Mouse (Mus musculus) liver, adult 2 months (tissue): ENCODE measurements at regions not wholly inside any gene's neighbourhood (a gene's known extent, or its start where the extent isn't known, plus 50 kb on each side); places are given as distances from the start of the nearest gene placed in this dataset.

Source experiments
- DNase-seq: peaks from one replicate; pipeline ENCODE4 v3.0.0-alpha.2; 2011; ENCODE audit warnings: low read depth, low spot score; ENCODE audit errors: extremely low read depth
- H3K27ac ChIP-seq: fragments of 200-500 bp; replicated peaks from 2 replicates; pipeline ENCODE4 v1.5.1; 2012; ENCODE audit warnings: low read depth, mild to moderate bottlenecking, control low read depth, inconsistent platforms, low read length; ENCODE audit not compliant: insufficient read depth
- H3K27me3 ChIP-seq: fragments of 200-500 bp; 2 replicates; pipeline ENCODE4 v1.6.1; 2012; ENCODE audit warnings: mild to moderate bottlenecking, moderate library complexity, low read length, inconsistent platforms; ENCODE audit not compliant: control insufficient read depth, insufficient read depth
- H3K36me3 ChIP-seq: fragments of 200-500 bp; 2 replicates; pipeline ENCODE4 v1.6.1; 2012; ENCODE audit warnings: low read length, inconsistent platforms; ENCODE audit not compliant: control insufficient read depth, insufficient read depth
- H3K4me1 ChIP-seq: fragments of 200-500 bp; 2 replicates; pipeline ENCODE4 v1.6.1; 2011; ENCODE audit warnings: low read length; ENCODE audit not compliant: control insufficient read depth, insufficient read depth
- H3K4me3 ChIP-seq: fragments of 200-500 bp; 2 replicates; pipeline ENCODE4 v1.5.1; 2011; ENCODE audit warnings: low read depth, mild to moderate bottlenecking, control low read depth, low read length, moderate library complexity; ENCODE audit not compliant: insufficient read depth
- H3K79me2 ChIP-seq: fragments of 200-500 bp; 2 replicates; pipeline ENCODE4 v1.6.1; 2012; ENCODE audit warnings: inconsistent platforms, mild to moderate bottlenecking, low read length, moderate library complexity; ENCODE audit not compliant: control insufficient read depth, insufficient read depth
- H3K9ac ChIP-seq: fragments of 200-500 bp; 2 replicates; pipeline ENCODE4 v1.6.1; 2012; ENCODE audit warnings: low read depth, mild to moderate bottlenecking, control low read depth, inconsistent platforms, low read length
- CTCF ChIP-seq: fragments of 200-500 bp; IDR thresholded peaks from 2 replicates; pipeline ENCODE4 v1.5.1; 2011; ENCODE audit warnings: low read depth, low read length, control low read depth
- POLR2A ChIP-seq: fragments of 200-500 bp; IDR thresholded peaks from 2 replicates; pipeline ENCODE4 v1.6.1; 2011; ENCODE audit warnings: low read length, control low read depth; ENCODE audit not compliant: insufficient read depth; ENCODE audit errors: extremely low read depth
- WGBS: fragments of 180-500 bp; shearing (Covaris S2); methylation state at CpG from one replicate; pipeline ENCODE4 v1.1.7; 2018; 5-methylcytosine and 5-hydroxymethylcytosine counted together

DNA sequence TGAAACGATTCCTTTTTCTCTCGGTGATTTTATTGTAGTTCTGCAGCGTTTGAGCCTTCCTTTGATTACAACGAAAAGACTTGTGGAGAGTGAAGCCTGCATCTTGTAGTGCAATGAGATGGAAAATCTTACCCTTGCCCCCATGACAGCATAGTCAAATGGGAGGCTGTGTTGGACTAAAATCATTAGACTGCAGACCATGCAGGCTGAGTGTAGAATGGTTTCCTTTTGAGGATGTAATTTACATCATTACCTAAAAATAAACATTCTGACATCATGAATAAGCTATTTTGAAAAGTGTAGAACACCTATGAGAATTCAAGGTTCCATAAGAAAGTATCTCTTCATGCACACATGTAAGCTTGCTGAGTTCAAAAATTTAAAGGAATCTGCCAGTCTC lies 504.9 kb upstream of the Smim15 start:
- H3K79me2 ChIP-seq, result no peaks in the 10 kb centered on the region
- H3K27ac ChIP-seq, result no peak overlapping the region
- H3K9ac ChIP-seq, result no peak overlapping the region
- 88% methylated on average over 4 of the region's 4 CpGs for WGBS
- H3K4me3 ChIP-seq, result no peak overlapping the region
- TF ChIP-seq CTCF, result no peak
- TF ChIP-seq POLR2A, result no peak
- H3K36me3 ChIP-seq, result no peaks in the 10 kb centered on the region
- no peaks in the 10 kb centered on the region for H3K27me3 ChIP-seq
- H3K4me1 ChIP-seq, result no peaks in the 10 kb centered on the region
- DNase-seq, result no peak

DNA sequence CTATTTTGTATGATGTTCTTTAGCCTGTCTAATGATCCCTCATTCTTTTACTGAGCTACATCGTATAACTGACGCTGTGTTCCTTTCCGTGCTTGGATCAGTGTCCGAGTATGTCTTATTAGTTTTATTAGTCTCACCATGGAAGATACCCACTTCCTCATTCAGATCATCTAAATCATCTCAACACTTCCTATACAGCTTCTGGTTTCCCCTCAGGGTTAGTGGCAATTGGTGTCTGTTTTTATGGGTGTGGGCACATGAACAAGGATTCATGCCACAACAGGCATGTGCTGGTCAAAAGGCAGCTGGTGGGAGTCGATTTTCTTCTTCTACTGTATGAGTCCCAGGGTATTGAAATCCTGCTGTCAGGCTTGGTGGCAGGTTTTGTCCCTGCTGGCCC lies 509.0 kb upstream of the Smim15 start:
- Histone ChIP-seq H3K9ac (no peak overlapping the region), H3K27me3 (no peaks in the 10 kb centered on the region), H3K27ac (no peak overlapping the region), H3K4me3 (no peak overlapping the region), H3K4me1 (no peaks in the 10 kb centered on the region), H3K79me2 (no peaks in the 10 kb centered on the region), H3K36me3 (no peaks in the 10 kb centered on the region)
- TF ChIP-seq CTCF (no peak), POLR2A (no peak)
- WGBS, result 80% methylated on average over 5 of the region's 5 CpGs
- DNase-seq, result no peak

DNA sequence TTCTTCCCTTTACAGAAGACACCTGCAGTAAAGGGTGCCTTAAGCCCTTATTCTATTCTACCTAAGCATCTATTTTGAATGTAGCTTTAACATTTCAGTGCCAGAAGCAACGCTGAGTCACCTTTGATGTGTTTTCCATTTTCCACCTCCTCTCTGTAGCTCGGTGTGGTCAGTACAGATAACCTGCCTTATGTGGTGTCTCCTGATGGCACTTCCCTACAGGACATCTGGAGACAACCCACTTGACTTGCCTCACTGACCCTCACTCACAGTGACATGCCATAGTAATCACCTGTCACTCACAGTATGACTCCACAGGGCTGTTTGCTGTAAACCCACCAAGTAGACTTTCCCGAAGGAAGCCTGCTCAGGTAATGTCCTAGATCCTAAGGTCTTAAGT lies 510.9 kb upstream of the Smim15 start:
- Histone ChIP-seq H3K4me1 (no peaks in the 10 kb centered on the region), H3K79me2 (no peaks in the 10 kb centered on the region), H3K4me3 (no peak overlapping the region), H3K27me3 (no peaks in the 10 kb centered on the region), H3K27ac (no peak overlapping the region), H3K36me3 (no peaks in the 10 kb centered on the region), H3K9ac (no peak overlapping the region)
- TF ChIP-seq CTCF (no peak), POLR2A (no peak)
- 87% methylated on average over 3 of the region's 3 CpGs for WGBS
- DNase-seq, result no peak

DNA sequence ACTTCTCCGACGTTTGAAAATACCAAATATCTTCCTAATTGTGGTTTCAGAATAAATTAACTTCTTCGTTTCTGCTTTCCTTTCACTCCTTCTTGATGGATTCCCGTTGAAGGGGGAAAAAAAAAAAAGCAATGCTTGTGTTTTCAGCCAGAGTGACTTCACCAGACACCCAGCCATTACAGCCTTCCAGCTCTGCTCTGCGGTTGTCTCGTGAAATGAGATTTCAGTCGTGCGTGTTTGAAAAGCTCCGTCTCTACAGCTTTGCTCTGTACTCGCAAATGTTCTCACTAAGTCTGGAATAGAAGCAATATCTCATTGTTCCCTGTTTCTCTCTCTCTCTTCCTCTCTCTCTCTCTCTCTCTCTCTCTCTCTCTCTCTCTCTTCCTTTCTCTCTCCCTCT lies 509.6 kb upstream of the Kif2a start:
- TF ChIP-seq POLR2A (no peak), CTCF (no peak)
- Histone ChIP-seq H3K27ac (no peak overlapping the region), H3K4me3 (no peak overlapping the region), H3K27me3 (no peaks in the 10 kb centered on the region), H3K9ac (no peak overlapping the region), H3K36me3 (no peaks in the 10 kb centered on the region), H3K4me1 (no peaks in the 10 kb centered on the region), H3K79me2 (no peaks in the 10 kb centered on the region)
- DNase-seq, result no peak
- WGBS, result 79% methylated on average over 10 of the region's 10 CpGs

DNA sequence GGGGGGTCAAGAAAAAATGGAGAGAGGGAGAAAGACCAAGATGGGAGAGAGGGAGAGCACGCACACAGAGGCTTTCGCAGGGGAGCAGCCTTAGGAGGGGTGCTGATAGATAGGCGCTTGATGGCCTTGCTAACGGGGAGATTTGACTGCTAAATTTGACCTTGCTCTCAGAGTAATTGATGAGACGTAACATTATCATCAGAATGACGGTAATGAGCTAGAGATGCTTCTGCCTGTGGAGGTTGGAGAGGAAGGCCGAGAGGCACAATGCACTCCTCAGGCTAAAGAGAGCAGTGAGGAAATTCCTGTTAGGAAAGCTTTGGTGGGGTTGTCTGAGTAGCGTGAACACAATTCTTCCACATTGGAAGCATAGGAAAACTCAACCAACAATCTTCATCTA lies 509.1 kb upstream of the Kif2a start:
- no peak for DNase-seq
- Histone ChIP-seq H3K4me3 (no peak overlapping the region), H3K27me3 (no peaks in the 10 kb centered on the region), H3K27ac (no peak overlapping the region), H3K9ac (no peak overlapping the region), H3K4me1 (no peaks in the 10 kb centered on the region), H3K36me3 (no peaks in the 10 kb centered on the region), H3K79me2 (no peaks in the 10 kb centered on the region)
- TF ChIP-seq CTCF (no peak), POLR2A (no peak)
- WGBS, result 52% methylated on average over 8 of the region's 8 CpGs

DNA sequence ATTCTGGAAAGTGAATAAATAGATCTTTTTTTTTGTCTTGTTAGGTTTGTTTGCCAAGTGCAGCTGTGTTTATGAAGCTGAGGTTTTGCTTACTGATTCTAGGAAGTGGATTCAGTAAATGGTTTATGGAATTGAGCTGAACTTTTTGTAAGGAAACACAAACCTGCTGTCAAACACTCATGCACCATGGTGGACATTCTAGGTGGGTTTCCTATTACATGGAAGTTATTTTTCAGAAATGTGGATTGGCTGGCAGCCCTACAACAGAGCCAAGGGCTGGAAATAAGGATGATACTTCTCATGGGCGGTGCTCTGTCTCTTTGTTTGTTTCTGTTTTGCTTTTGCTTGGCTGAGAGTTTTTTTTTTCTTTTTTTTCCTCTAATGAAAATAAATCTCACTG lies 508.5 kb upstream of the Kif2a start:
- no peak for DNase-seq
- H3K79me2 ChIP-seq, result no peaks in the 10 kb centered on the region
- TF ChIP-seq CTCF (no peak), POLR2A (no peak)
- H3K9ac ChIP-seq, result no peak overlapping the region
- no peak overlapping the region for H3K4me3 ChIP-seq
- H3K27me3 ChIP-seq, result no peaks in the 10 kb centered on the region
- no peak overlapping the region for H3K27ac ChIP-seq
- no peaks in the 10 kb centered on the region for H3K4me1 ChIP-seq
- 84% methylated on average over 1 of the region's 1 CpGs for WGBS
- H3K36me3 ChIP-seq, result no peaks in the 10 kb centered on the region
